Mouse (Mus musculus): ENCODE measurements at regions not wholly inside any gene's neighbourhood (a gene's known extent, or its start where the extent isn't known, plus 50 kb on each side); places are given as distances from the start of the nearest gene placed in this dataset.

GRCm38 (mm10) chr15:87239057-87239456, 305.0 kb upstream of the Fam19a5 start:
- DNase-seq (ENCODE audit: low spot score): no peak

- DNase-seq (ENCODE audit: low spot score): no peak
These were observed 282.6 kb upstream of the Fam19a5 start for GRCm38 (mm10) chr15:87261497-87261896.

- no peak for DNase-seq (ENCODE audit: low spot score)
These were observed 279.2 kb upstream of the Fam19a5 start for GRCm38 (mm10) chr15:87264906-87265305.

- DNase-seq (ENCODE audit: low spot score): no peak
These were observed 253.0 kb upstream of the Fam19a5 start for GRCm38 (mm10) chr15:87290987-87291529.

GRCm38 (mm10) chr15:87319896-87320295, 224.2 kb upstream of the Fam19a5 start:
- no peak for DNase-seq (ENCODE audit: low spot score)

DNA sequence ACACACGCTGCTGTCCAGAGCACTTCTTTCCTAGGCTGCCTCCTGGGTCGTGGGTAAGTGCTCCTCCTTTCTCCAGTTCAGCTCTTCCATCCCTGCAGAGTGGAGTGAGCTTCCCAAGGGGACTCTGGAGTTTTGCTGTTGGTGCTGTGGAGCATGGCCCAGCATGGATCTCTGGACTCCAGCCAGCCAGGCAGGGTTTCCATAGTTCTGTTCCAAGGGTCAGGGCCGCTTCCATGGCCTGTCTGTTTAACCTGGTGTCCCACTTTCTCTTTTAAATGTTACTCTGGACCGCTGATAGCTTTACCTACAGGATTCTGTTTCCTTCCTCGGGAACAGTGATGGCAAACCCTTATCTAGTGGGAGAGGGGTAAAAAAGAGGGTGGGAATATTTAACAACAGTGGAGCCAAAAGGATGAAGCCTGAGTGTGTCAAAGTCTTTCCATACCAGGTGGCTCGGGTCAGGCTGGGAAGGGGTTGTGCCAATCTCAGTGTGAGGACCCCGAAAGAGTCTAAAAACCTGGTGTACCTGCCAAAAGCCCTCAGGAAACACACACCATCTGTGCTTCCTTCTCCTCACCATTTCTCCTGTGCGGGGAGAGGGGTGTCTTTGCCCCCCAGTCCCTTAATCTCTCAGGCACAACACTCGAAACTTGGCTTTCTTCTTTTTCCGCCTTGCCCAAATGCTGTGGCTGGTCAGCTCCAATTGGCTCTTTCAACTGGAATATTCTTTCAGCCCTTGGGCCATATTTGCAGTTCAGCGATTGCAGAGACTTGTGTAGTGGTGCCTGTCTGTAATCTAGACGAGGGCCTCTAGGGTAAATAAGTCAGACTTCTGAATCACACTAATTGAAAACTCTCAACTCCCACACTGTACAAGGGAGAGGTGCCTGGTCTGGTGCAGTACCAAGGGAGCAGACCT, 222.8 kb upstream of the Fam19a5 start:
- no peak for DNase-seq (ENCODE audit: low spot score)

- no peak for DNase-seq (ENCODE audit: low spot score)
These were observed 218.7 kb upstream of the Fam19a5 start for GRCm38 (mm10) chr15:87325389-87325788.

GRCm38 (mm10) chr15:87326281-87326680, 217.8 kb upstream of the Fam19a5 start:
- DNase-seq (ENCODE audit: low spot score): no peak

DNA sequence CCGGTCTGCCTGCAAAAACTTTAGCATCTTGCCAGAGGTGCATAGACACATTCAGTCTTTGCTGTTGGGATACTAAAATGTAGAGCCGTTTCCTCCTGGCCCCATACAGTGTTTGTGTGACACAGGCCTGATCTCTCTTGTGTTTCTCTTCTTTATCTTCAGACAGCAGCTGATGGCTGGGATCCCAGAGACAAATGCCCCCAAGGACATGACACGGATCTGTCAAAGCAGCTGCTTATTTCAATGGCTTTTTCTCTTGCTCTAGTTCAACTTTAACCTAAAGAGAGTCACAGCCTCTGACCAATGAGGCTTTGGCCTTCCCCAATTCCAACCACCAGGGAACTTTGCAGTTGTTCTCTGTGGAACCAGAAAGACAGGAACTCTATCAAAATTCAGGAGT, 211.7 kb upstream of the Fam19a5 start:
- DNase-seq (ENCODE audit: low spot score): no peak

DNA sequence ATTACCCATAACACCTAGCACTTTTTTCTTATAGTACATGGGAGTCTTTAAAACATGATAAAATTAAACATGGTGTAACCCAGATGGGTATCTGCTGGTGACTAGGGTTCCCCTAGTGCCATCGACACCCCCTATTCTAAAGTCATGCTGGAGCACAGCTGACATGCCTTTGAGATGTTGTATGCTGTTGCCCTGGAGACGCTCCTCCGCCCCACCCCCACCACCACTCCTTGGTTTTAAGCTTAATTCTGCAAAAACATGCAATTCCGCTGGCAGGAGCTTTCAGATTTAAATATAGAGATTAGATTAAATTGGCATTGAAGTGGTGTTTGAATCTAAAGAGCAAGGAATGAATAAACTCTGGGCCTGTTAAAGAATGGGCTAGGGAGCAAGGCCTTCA, 210.6 kb upstream of the Fam19a5 start:
- DNase-seq (ENCODE audit: low spot score): no peak

GRCm38 (mm10) chr15:87334430-87334829, 209.7 kb upstream of the Fam19a5 start:
- DNase-seq (ENCODE audit: low spot score): no peak

- DNase-seq (ENCODE audit: low spot score): no peak
These were observed 208.8 kb upstream of the Fam19a5 start for GRCm38 (mm10) chr15:87335324-87335723.

- DNase-seq (ENCODE audit: low spot score): no peak
These were observed 208.4 kb upstream of the Fam19a5 start for GRCm38 (mm10) chr15:87335737-87336136.

DNA sequence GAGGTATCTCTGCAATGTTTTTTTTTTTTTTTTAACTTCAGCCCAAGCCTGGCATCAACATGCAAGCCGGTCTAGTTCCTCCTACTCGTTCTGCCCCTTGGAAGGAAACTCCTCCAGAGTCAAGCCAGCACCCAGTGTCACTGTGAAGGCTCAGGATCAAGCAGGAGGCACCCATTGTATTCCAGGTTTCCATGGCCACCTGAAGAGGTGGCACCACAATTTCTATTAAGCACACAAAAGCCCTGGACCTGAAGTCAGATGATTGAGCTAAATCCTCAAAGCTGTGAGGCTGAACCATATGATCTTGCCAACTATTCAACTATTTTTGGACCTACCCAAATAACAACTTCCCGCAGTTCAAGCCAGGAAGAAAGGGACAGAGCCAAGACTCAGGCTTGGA, 204.2 kb upstream of the Fam19a5 start:
- no peak for DNase-seq (ENCODE audit: low spot score)

DNA sequence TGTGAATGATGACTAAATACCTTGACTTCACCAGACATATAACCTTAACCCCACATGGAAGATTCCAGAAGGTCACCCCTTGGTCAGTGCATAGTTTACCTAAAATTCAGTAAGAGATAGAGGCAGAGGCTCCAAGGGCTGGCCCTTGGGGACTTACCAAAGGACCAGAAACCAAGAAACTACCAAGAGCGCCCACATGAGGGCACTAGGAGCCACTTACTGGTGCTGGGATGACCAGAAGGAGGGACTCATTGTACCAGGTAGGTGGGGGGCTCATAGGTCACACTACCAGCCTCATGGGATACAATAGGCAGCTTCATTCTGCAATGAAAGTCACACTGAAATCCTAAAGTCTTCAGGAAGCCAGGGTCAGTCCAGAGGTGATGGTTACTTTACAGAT, 201.4 kb upstream of the Fam19a5 start:
- no peak for DNase-seq (ENCODE audit: low spot score)

DNA sequence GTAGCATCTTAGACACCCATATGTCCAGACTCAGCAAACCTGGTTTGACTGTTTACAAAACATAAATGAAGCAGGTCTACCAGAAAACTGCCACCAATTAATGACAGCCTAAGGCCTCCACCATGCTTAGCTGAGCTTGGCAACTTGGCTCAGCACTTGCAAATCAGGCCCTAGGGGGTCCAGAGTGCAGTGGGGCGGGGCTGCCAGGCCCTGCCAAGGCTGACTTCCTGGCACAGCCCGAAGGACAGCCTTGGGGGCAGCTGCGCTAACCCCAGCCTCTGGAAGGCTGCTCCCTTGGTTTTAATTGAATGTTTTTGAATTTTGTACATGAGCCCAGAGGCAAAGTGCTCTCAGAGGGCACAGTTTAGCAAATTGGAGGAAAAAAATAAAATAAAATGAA, 198.3 kb upstream of the Fam19a5 start:
- DNase-seq (ENCODE audit: low spot score): no peak

DNA sequence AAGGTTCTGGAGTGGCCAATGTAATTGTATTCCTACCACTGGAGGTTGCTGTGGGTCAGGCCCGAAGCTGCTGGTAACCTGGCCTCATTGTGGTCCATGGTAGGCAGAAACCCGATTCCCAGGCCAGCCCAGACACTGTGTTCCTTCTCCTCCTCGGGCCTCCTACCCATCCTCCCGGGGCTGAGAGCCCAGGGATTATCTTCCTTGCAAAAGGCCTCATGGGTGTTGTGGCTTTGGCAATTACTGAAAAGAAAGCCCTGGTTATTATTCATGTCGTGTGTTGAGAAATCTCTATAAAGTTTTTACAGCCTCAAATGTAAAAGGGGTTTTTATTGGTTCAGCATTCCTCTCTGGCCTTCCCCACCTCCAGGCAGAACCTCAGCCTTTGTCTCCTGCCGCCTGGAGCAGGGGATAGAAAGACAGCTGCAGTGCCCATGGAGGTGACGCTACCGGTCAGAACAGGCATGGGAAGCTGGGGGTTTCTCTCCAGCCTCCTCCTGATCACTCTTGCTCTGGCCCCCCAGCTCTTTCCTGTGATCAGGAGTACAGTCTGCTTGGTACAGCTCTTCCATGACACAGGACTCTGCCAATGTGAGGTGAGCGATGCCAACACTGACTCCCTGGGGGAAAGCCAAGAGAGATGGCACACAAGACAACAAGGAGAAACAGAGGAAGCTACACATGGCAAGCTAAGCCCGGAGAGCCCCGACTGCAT, 194.4 kb upstream of the Fam19a5 start:
- no peak for DNase-seq (ENCODE audit: low spot score)

- DNase-seq (ENCODE audit: low spot score): no peak
These were observed 191.3 kb upstream of the Fam19a5 start for GRCm38 (mm10) chr15:87352812-87353211.

DNA sequence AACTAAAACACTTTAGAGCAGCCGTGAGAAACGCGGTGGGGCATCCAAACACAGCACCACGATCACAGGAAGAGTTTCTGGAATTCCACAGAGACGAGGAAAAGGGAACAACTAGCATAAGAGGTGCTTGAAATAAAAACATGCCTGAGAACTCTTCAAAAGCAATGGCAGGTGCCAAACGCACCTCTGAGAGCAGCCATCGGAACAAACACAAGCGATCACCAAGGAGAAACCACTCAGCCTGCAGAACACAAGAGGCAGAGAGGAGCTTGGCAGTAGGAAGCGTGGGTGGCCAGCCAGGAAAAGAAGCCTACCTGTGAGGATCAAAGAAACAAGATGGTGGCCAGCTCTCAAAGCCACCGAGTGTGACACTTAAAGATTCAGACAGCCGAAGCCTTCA, 190.2 kb upstream of the Fam19a5 start:
- no peak for DNase-seq (ENCODE audit: low spot score)

DNA sequence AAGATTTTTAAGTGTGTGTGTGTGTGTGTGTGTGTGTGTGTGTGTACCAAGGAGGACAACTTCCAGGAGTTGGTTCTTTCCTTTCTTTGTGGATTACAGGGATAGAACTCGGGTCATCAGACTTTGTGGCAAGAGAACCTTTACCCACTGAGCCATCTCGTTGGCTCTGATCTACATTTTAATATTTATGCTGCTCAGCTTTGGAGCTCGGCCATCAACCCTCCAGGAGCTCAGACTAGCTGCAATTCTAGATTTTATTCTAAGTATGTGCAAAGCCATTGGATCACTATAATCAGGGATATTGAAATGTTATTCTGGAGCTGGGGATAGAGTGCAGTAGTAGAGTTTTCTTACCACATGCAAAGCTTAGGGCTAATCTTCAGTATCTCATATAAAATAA, 183.6 kb upstream of the Fam19a5 start:
- DNase-seq (ENCODE audit: low spot score): no peak

DNA sequence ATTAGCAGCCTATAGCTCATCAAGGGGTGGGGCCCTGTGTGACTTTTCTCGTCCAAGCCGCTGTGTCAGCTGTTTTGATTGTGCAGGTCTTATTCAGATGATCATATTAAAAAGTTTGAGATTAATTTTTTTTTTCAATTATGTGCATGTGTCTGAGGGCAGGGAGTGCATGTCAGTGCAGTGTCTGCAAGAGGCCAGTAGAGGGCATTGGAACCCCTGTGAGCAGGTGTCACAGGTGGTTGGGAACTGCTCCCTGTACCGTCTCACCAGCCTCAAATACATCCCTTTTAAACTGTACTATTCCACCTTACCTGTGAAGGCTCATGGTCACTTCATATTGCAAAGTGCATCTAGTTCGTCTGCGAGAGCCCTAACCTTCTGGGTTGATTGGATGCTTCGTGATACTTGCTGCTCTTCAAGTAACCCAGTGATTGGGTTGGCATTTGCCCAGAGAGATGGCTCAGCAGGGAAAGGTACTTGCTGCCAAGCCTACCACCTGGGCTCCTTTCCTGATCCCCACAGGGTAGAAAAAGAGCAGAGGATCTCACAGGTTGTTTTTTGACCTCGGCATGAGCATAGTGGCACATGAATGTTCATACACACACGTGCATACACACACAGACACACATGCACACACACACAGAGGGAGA, 178.3 kb upstream of the Fam19a5 start:
- DNase-seq (ENCODE audit: low spot score): no peak

GRCm38 (mm10) chr15:87367381-87367780, 176.7 kb upstream of the Fam19a5 start:
- no peak for DNase-seq (ENCODE audit: low spot score)

DNA sequence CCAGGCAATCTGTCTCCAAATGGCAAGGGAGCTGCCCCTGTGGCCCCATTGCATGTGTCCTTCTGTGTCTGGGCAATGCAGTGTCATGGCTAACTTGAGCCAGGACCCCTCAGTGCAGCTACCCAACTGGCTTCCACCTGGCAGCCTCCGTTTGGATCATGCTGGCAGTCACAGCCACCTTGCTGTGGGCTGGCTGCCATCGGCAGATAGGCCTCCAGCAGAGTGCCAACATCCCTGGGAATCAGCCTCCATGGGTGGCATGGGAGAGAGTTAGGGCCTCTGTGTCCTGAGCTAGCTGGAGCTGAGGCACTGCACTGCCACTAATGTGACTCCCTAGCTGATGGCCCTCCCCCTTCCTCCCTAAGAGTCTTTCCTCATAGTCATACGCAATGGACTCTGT, 174.7 kb upstream of the Fam19a5 start:
- no peak for DNase-seq (ENCODE audit: low spot score)
